Mouse (Mus musculus) forebrain, embryonic 15.5 days (tissue): Measurements from ENCODE around the gene Elk3. TPM values are rescaled to one million over a fixed set of nuclear protein-coding genes. Genes with fewer than 3 reads are reported as not detected.

Source experiments
- ATAC-seq: fragments of 200-750 bp; cut with Nextera tagmentation; replicated peaks from 2 replicates; pipeline ENCODE4 v1.8.0; 2017; ENCODE audit warnings: mild to moderate bottlenecking, moderate TSS enrichment, moderate library complexity
- H3K27ac ChIP-seq: fragments of 300-500 bp; sonication (generic); replicated peaks from 2 replicates; pipeline ENCODE4 v1.5.1; 2015; ENCODE audit warnings: mild to moderate bottlenecking, inconsistent platforms
- H3K27me3 ChIP-seq: fragments of 300-500 bp; sonication (generic); 2 replicates; pipeline ENCODE4 v1.6.1; 2015; ENCODE audit warnings: inconsistent platforms
- H3K36me3 ChIP-seq: fragments of 300-500 bp; sonication (generic); 2 replicates; pipeline ENCODE4 v1.6.1; 2015; ENCODE audit warnings: mild to moderate bottlenecking, inconsistent platforms
- H3K4me1 ChIP-seq: fragments of 300-500 bp; sonication (generic); 2 replicates; pipeline ENCODE4 v1.6.1; 2015; ENCODE audit warnings: inconsistent platforms
- H3K4me2 ChIP-seq: fragments of 300-500 bp; sonication (generic); replicated peaks from 2 replicates; pipeline ENCODE4 v1.6.1; 2015; ENCODE audit warnings: mild to moderate bottlenecking, inconsistent platforms
- H3K4me3 ChIP-seq: fragments of 300-500 bp; sonication (generic); 2 replicates; pipeline ENCODE4 v1.5.1; 2015; ENCODE audit warnings: mild to moderate bottlenecking, inconsistent platforms
- H3K9ac ChIP-seq: fragments of 300-500 bp; sonication (generic); replicated peaks from 2 replicates; pipeline ENCODE4 v1.6.1; 2015; ENCODE audit warnings: mild to moderate bottlenecking, inconsistent platforms
- H3K9me3 ChIP-seq: fragments of 300-500 bp; sonication (generic); 2 replicates; pipeline ENCODE4 v1.6.1; 2016; ENCODE audit warnings: inconsistent platforms
- WGBS: fragments of 180-500 bp; shearing (Covaris S2); methylation state at CpG from one replicate; pipeline ENCODE4 v1.1.7; 2015; ENCODE audit warnings: mixed read lengths; 5-methylcytosine and 5-hydroxymethylcytosine counted together
- polyA plus RNA-seq: library from polyadenylated mRNA; unstranded; fragments of >200 nt; fragmentation: Nextera tagmentation; extraction: Ambion mirVana; gene quantifications from 2 replicates; pipeline ENCODE4 v1.2.1, GENCODE M21; 2015

Gene Elk3
- polyA plus RNA-seq, 1 experiment from 2014 or later, result 7.9 TPM

DNA sequence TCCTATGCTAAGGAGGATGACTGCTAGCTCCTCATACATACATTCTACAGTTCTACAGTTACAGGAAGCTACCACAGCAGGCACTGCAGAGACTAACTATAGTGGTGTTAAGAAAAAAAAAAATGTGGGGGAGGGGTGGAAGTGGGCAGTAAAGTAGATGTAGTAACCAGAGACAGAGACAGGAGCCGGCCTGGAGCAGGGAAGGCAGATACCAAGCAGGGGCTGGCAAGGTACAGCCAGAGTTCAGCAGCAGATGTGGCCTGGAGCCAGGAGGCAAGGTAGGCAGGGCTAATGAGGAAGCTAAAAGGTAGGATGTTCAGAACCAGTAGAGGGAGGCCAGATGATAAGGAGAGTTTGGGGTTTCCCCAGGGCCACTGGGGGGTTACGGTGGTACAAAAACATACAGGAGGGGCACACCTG, 36.6 kb downstream of the Elk3 start:
- WGBS, result 70% methylated on average over 2 of the region's 2 CpGs
- Histone ChIP-seq H3K4me2 (no peak overlapping the region), H3K4me1 (peaks cover 47% of the 10 kb centered on the region), H3K9ac (no peak overlapping the region), H3K27ac (peak overlapping the region; percentile 89), H3K36me3 (no peaks in the 10 kb centered on the region), H3K27me3 (no peaks in the 10 kb centered on the region), H3K4me3 (no peak overlapping the region), H3K9me3 (no peaks in the 10 kb centered on the region)
- no peak for ATAC-seq

DNA sequence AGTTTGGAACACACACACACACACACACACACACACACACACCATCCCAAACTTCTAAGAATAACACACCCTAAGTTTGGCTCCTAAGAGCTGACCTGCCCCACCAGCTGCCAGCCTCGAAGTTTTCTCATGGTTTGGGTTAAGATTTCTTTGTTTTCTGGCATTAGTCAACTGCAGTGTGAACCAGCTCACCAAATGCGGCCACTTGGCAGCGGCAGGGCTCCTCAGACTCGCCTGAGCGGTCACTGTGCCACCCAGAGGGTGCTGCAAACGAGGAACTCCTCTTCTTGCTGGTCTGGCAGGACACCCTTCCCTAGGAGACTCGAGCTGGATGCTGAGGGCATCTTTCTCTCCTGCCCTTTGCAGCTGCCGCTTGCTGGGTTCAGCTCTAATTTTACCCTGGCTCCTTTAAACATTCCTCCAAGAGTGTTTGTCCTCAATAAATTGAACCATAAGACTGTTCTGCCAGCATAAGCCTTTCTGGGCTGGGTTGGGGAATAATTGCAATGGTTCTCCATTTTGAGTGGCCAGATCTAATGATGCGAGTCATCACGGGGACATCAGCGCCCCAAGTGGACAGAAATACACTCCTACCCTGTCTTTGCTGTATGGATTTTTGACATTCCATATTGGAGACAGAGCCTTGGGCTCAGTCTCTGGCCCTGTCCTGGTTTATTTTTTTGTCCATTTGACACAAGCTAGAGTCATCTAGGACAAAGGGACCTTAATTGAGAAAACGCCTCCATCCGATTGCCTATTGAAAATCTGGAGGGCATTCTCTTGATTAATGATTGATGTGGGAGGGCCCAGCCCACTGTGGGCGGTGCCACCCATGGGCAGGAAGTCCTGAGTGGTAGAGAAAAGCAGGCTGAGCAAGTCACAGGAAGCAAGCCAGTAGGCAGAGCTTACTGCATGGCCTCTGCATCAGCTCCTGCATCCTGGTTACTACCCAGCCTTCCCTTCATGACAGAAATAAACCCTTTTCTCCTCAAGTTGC, 37.7 kb downstream of the Elk3 start:
- no peaks in the 10 kb centered on the region for H3K9me3 ChIP-seq
- no peak for ATAC-seq
- H3K4me1 ChIP-seq, result peaks cover 47% of the 10 kb centered on the region
- H3K27ac ChIP-seq, result peak overlapping the region; percentile 52
- H3K36me3 ChIP-seq, result no peaks in the 10 kb centered on the region
- H3K4me3 ChIP-seq, result no peak overlapping the region
- H3K27me3 ChIP-seq, result no peaks in the 10 kb centered on the region
- 63% methylated on average over 14 of the region's 14 CpGs for WGBS
- H3K4me2 ChIP-seq, result no peak overlapping the region
- H3K9ac ChIP-seq, result no peak overlapping the region

DNA sequence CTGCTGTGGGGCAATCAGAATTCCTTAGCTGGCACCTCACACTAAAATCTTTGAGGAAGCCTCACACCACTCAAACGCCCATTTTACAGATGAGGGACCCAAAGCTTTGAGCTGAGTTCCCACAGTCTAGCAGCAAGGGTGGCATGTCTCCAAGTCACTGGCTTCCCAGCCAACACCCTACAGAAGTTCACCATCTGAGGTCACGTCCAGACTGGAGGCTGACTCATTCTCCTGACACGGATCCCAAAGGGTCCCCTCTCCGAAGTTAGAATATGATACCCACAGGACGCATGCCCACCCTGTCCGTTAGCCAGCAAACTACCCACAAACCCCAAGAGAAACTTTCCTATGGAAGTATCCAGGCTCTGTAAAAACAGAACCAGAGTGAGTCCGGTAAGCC, 39.1 kb downstream of the Elk3 start:
- Histone ChIP-seq H3K4me2 (no peak overlapping the region), H3K9ac (no peak overlapping the region), H3K36me3 (no peaks in the 10 kb centered on the region), H3K27me3 (no peaks in the 10 kb centered on the region), H3K4me1 (peaks cover 39% of the 10 kb centered on the region), H3K9me3 (no peaks in the 10 kb centered on the region), H3K27ac (no peak overlapping the region), H3K4me3 (no peak overlapping the region)
- ATAC-seq, result no peak
- WGBS, result 88% methylated on average over 7 of the region's 7 CpGs

DNA sequence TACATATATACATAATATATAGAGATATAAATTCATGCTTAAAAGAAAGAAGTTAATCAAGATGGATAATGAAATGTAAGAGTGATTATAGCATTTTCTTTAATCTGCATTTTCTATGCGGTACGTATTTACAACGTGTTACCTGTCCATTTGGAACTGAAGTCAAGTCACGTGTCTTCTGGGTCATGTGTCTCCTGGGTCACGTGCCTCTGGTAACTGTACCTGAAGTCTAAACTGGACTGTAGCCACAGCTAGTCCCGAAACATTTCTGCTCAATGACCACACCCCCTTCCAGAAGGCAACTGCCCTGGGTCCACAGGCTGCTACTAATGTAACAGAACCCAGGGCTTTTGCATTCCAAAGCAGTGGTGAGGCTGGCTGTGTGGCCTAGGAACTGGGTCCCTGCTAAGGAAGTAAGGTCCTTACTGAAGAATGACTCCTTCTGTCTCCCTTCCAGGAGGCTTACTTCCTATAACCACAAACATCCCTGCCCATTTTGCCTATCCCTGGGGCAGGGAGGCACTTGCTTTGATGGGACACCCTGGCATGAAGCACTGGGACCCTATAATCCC, 40.0 kb downstream of the Elk3 start:
- H3K9me3 ChIP-seq, result no peaks in the 10 kb centered on the region
- no peaks in the 10 kb centered on the region for H3K36me3 ChIP-seq
- no peak overlapping the region for H3K4me3 ChIP-seq
- WGBS, result 92% methylated on average over 6 of the region's 6 CpGs
- H3K27ac ChIP-seq, result no peak overlapping the region
- no peak overlapping the region for H3K9ac ChIP-seq
- peaks cover 30% of the 10 kb centered on the region for H3K4me1 ChIP-seq
- H3K4me2 ChIP-seq, result no peak overlapping the region
- ATAC-seq, result no peak
- H3K27me3 ChIP-seq, result no peaks in the 10 kb centered on the region

DNA sequence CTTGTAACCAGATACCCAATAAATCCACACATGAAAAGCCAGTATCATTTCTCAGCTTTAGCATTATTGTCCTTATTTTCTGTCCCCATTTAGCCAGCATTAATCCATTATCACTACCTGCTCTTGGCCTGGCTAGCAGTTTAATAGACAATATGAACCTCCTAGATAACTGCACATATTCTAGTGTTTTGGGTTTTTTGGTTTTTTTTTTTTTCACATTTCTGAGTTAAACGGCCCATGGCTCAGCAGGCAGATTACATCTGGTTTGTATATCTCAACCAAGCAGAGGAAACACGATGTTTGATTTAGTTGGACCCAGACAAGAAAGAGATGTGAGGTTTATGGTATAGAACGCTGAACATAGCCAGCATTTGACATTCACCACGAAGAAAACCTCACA, 41.2 kb downstream of the Elk3 start:
- WGBS, result 80% methylated on average over 4 of the region's 4 CpGs
- Histone ChIP-seq H3K9me3 (no peaks in the 10 kb centered on the region), H3K4me3 (no peak overlapping the region), H3K4me1 (peaks cover 19% of the 10 kb centered on the region), H3K9ac (no peak overlapping the region), H3K36me3 (no peaks in the 10 kb centered on the region), H3K27ac (no peak overlapping the region), H3K27me3 (no peaks in the 10 kb centered on the region), H3K4me2 (no peak overlapping the region)
- ATAC-seq, result no peak

DNA sequence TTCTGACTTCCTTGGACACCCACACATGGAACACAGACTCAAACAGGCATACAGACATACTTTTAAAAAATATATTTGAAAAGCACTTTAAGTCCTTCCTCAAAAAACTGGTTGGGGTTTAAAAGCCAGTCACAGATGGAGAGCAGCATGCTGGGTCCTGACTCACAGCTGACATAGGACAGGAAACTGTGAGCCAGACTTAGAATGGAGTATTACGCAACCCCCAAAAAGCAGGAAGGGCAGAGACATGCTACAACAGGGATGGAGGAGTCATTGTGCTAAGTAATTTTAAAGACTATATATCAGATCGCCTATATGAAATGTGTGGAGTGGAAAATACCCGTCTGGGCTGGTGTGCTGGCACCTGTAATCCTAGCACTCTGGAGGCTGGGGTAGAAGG, 42.6 kb downstream of the Elk3 start:
- Histone ChIP-seq H3K4me3 (no peak overlapping the region), H3K4me1 (peaks cover 25% of the 10 kb centered on the region), H3K9me3 (no peaks in the 10 kb centered on the region), H3K27me3 (no peaks in the 10 kb centered on the region), H3K4me2 (no peak overlapping the region), H3K9ac (no peak overlapping the region), H3K27ac (no peak overlapping the region), H3K36me3 (no peaks in the 10 kb centered on the region)
- 91% methylated on average over 3 of the region's 3 CpGs for WGBS
- ATAC-seq, result no peak

DNA sequence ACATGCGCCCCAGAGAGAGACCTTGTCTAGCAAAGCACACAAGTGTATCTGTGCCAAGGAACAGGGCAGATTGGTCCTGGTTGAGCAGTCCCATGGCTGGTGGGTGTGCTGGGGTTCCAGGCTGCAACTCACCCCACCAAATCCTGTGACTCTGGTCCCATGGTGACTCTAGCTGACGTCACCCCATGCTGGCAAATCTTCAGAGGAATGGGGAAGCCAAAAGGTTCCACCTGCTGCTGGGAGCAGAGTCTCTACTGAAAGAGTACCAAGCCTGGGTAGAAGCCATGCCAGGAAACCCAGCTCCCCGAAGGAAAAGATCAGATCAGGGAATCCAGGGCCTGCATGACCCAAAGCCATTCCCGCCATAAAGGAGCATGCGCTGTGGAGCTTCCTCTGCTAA, 43.4 kb downstream of the Elk3 start:
- H3K27ac ChIP-seq, result no peak overlapping the region
- H3K9me3 ChIP-seq, result no peaks in the 10 kb centered on the region
- H3K36me3 ChIP-seq, result no peaks in the 10 kb centered on the region
- WGBS, result 88% methylated on average over 5 of the region's 5 CpGs
- no peak overlapping the region for H3K9ac ChIP-seq
- H3K27me3 ChIP-seq, result no peaks in the 10 kb centered on the region
- ATAC-seq, result no peak
- H3K4me2 ChIP-seq, result no peak overlapping the region
- peaks cover 27% of the 10 kb centered on the region for H3K4me1 ChIP-seq
- H3K4me3 ChIP-seq, result no peak overlapping the region

DNA sequence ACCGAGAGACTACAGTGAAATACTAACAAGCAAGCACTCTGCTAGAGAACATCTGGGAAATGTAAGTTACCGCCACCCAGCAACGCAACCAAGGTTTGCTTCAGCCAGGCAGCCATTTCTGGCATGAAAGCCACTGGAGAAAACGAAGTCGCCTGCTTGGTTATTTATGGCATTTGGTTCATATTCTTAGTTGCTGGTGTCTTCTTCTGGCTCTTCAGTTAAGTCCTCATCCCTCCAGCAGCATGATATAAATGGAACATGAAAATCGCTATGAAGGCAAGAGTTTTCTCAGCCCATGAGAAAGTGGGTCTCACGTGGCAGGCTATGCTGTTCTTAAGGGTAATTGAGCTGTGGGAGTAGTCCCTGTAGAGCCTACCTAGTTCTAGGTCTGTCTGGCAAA, 44.4 kb downstream of the Elk3 start:
- no peaks in the 10 kb centered on the region for H3K27me3 ChIP-seq
- no peak overlapping the region for H3K4me3 ChIP-seq
- H3K9ac ChIP-seq, result no peak overlapping the region
- H3K4me1 ChIP-seq, result peaks cover 37% of the 10 kb centered on the region
- WGBS, result 98% methylated on average over 7 of the region's 7 CpGs
- no peak overlapping the region for H3K27ac ChIP-seq
- H3K4me2 ChIP-seq, result no peak overlapping the region
- H3K36me3 ChIP-seq, result no peaks in the 10 kb centered on the region
- no peak for ATAC-seq
- H3K9me3 ChIP-seq, result no peaks in the 10 kb centered on the region

DNA sequence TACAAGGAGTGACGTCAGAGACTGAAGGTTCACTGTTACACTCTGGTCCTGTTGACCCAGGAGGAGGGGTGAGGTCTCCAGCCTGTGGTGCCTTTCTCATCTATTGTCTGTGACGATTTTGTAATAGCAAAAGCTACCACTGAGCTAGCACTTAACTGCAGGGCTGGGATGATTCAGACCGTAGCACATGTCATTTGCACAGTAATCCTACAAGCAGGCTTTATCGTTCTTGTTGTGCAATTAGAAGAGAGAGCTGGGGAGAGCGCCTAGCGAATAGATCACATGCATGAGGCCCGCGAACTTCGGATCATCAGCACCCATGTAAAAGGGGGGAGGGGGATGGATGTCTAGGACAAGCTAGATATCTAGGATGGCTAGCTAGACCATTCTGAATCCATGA, 45.1 kb downstream of the Elk3 start:
- no peak for ATAC-seq
- 81% methylated on average over 9 of the region's 9 CpGs for WGBS
- Histone ChIP-seq H3K9me3 (no peaks in the 10 kb centered on the region), H3K27ac (no peak overlapping the region), H3K4me3 (no peak overlapping the region), H3K4me1 (peaks cover 44% of the 10 kb centered on the region), H3K36me3 (no peaks in the 10 kb centered on the region), H3K4me2 (no peak overlapping the region), H3K27me3 (no peaks in the 10 kb centered on the region), H3K9ac (no peak overlapping the region)

DNA sequence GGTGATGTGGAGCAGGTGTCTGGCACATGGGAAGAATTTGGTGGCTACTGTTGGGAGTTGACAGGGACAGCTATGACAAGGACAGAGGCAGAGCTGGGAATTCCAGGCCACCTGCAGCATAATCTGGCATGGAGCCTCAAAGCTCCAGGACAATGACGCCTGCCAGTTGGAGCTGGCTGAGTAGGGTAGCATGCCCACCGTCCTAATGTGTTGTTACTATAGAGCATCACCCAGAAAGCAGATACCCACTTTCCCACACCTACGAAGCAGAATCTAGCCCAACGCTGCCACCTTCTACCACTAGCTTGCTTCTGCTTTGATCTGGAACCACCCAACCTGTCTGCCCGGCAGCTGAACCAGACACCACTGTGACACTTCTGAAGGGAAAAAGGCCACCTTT, 46.9 kb downstream of the Elk3 start:
- Histone ChIP-seq H3K9me3 (no peaks in the 10 kb centered on the region), H3K27ac (peak overlapping the region; percentile 79), H3K4me1 (peaks cover 53% of the 10 kb centered on the region), H3K4me3 (no peak overlapping the region), H3K27me3 (no peaks in the 10 kb centered on the region), H3K9ac (no peak overlapping the region), H3K4me2 (no peak overlapping the region), H3K36me3 (no peaks in the 10 kb centered on the region)
- 39% methylated on average over 5 of the region's 5 CpGs for WGBS
- ATAC-seq, result no peak

DNA sequence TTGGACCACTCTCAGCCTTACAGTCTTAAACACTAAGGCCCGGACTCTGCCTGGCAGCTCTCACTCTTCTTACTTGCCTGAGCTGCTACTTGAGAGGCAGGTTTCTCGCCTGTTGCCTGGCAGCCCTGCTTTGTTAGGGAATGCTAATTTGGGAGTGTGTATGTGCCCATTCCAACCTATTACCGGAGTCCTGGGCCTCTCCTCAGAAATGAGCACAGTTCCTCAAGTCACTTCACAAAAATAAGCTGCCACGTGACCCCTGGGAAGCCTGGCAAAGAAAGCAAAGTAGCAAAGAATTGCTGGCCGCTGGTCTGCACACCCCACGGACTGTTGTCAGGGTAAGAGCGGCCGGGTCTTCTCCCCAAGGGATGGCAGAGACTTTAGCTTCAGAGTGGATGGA, 47.5 kb downstream of the Elk3 start:
- WGBS, result 8% methylated on average over 8 of the region's 8 CpGs

DNA sequence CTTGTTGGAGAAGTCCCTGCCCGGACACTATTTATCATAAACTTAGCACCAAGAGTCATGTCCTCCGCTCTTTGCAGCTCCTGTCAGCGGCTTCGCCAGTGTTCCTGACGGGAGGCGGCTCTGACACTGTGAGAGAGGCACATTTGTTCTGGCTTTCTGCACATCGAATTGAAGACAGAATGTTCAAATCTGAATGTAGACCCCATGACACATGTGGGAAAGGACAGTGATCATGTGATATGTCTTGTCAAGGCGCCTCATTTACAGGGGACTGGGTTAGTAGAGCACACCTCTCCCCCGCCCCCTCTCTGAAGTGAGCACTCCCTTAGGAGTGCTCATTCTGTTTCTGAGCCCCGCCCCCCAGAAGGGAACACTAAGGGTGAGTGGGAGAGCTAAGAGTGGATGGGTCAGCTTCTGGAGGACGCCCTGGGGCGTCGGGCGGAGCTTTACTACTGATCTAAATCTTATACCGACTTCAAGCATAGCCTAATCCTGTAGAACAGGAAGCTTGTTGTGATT, 48.9 kb downstream of the Elk3 start:
- H3K27me3 ChIP-seq, result no peaks in the 10 kb centered on the region
- WGBS, result 6% methylated on average over 15 of the region's 15 CpGs
- ATAC-seq, result peak; percentile 61
- peak overlapping the region; percentile 80 for H3K27ac ChIP-seq
- 0 out of 2 replicates have a peak overlapping the region, but pooled peaks have one; percentile 19 for H3K9ac ChIP-seq
- H3K4me2 ChIP-seq, result peak overlapping the region; percentile 40
- H3K9me3 ChIP-seq, result no peaks in the 10 kb centered on the region
- no peaks in the 10 kb centered on the region for H3K36me3 ChIP-seq
- H3K4me3 ChIP-seq, result peak overlapping the region; percentile 11
- H3K4me1 ChIP-seq, result peaks cover 55% of the 10 kb centered on the region

More for the DNA sequence above, 47.5 kb downstream of the Elk3 start:
- peaks cover 53% of the 10 kb centered on the region for H3K4me1 ChIP-seq
- H3K36me3 ChIP-seq, result no peaks in the 10 kb centered on the region
- H3K4me2 ChIP-seq, result no peak overlapping the region
- no peak overlapping the region for H3K9ac ChIP-seq
- H3K27ac ChIP-seq, result peak overlapping the region; percentile 79
- ATAC-seq, result peak; percentile 45
- no peaks in the 10 kb centered on the region for H3K9me3 ChIP-seq
- no peak overlapping the region for H3K4me3 ChIP-seq
- H3K27me3 ChIP-seq, result no peaks in the 10 kb centered on the region
